Mouse (Mus musculus) thymus, postnatal 25 days (tissue): ENCODE measurements at regions not wholly inside any gene's neighbourhood (a gene's known extent, or its start where the extent isn't known, plus 50 kb on each side); places are given as distances from the start of the nearest gene placed in this dataset.

Experiments
- DNase-seq: peaks from one replicate; pipeline ENCODE4 v3.0.0; 2022

- DNase-seq = no peak
These were observed 233.2 kb downstream of the Bcor start for GRCm38 (mm10) chrX:11926868-11927535.

GRCm38 (mm10) chrX:11929448-11929847 is 230.7 kb downstream of the Bcor start:
- no peak for DNase-seq

GRCm38 (mm10) chrX:11931432-11931831 is 228.7 kb downstream of the Bcor start:
- DNase-seq = no peak

GRCm38 (mm10) chrX:11935337-11935736 is 224.8 kb downstream of the Bcor start:
- no peak for DNase-seq

GRCm38 (mm10) chrX:11940246-11940645 is 219.9 kb downstream of the Bcor start:
- no peak for DNase-seq

GRCm38 (mm10) chrX:11943367-11943766 is 216.8 kb downstream of the Bcor start:
- DNase-seq = no peak

- no peak for DNase-seq
These were observed 215.6 kb downstream of the Bcor start for GRCm38 (mm10) chrX:11944574-11944973.

GRCm38 (mm10) chrX:11945280-11945679 is 214.9 kb downstream of the Bcor start:
- DNase-seq = no peak

GRCm38 (mm10) chrX:11952193-11952592 is 208.0 kb downstream of the Bcor start:
- DNase-seq = no peak

- no peak for DNase-seq
These were observed 204.0 kb downstream of the Bcor start for GRCm38 (mm10) chrX:11956194-11956593.

- no peak for DNase-seq
These were observed 203.1 kb downstream of the Bcor start for GRCm38 (mm10) chrX:11957011-11957410.

GRCm38 (mm10) chrX:11959871-11960552 is 200.1 kb downstream of the Bcor start:
- DNase-seq = no peak

GRCm38 (mm10) chrX:11961350-11961749 is 198.8 kb downstream of the Bcor start:
- no peak for DNase-seq

GRCm38 (mm10) chrX:11964428-11964827 is 195.7 kb downstream of the Bcor start:
- no peak for DNase-seq

GRCm38 (mm10) chrX:11978679-11979078 is 181.5 kb downstream of the Bcor start:
- DNase-seq = no peak

- no peak for DNase-seq
These were observed 176.9 kb downstream of the Bcor start for GRCm38 (mm10) chrX:11983276-11983675.
